16 mouse cellular contexts compared by ENCODE assay signal in the genomic region with DNA sequence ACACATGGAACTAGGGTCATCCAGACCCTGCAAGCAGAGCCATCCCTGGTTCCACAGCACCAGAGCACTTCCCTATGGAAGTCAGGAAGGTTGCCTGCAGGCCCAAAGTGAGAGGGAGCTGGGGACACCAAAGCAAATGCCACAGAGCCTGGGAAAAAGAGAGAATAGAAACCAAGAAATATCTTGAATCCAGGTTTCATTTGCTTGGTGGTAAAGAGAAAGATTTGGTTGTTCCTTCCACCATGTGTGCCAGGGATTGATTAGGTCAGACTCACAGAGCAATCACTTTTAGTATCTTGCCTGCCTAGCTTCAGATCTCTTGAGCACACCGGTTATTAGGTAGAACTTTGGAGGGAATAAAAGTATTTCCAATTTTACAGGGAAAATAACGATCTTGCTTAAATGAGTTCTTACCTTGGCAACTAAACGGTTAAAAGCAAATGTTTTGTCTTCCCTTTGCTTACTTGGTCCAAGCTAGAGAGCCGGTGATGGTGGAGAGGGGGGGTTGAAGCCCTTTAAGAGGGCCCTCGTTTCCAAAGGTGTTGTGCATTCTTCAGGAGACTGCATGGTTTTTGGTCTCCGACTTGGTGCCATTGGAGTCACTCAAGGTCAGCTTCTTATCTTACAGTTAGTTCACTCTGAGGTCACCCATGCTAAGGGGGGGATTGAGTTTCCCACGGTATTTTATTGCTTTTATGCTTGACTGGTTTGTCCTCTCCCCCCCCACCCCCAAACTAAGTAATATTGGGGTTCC. TPM values are rescaled to one million over a fixed set of nuclear protein-coding genes. Genes with fewer than 3 reads are reported as not detected.
DNase-seq lines count a peak whose midpoint lies in the region.
"Had no signal": no experiment of that assay in that cellular context is flagged by ENCODE, and none has a peak within 500 bp of the region (broad histone marks: within the 10 kb centered on the region; RNA-seq: fewer than 3 reads in every experiment).

No protein-coding gene starts in this region.

- DNase-seq in 3T3-L1 (ENCODE audit: low read depth, low spot score) (peak; percentile 92), adipocyte (ENCODE audit: low spot score) (peak; percentile 94)
- no peak for DNase-seq in layer of hippocampus, adult 18-20 months (ENCODE audit: low spot score in 2 of 2)
- no peak for DNase-seq in layer of hippocampus, postnatal 10 days (ENCODE audit: low spot score in 2 of 2)
- DNase-seq: adrenal gland, adult 2 months; adrenal gland, adult 8-10 months; adrenal gland, postnatal 10 days; adrenal gland, postnatal 14 days; adrenal gland, postnatal 25 days; adrenal gland, postnatal 36 days; B cell, adult 2 months; cerebellum, adult 11 months; cerebellum, adult 11-12 months; cerebellum, adult 18-20 months; cerebellum, adult 2 months; cerebellum, adult 8-10 months had no signal

RNA-seq across cellular contexts. Expression of a gene that starts 26.8 kb away (rescaled TPM):
- 10 to 100 TPM in 1 of 2 experiments, 1 to 10 TPM in 1; 8.6 to 10.7 TPM for total RNA-seq in layer of hippocampus, adult 18-20 months (2021)
- total RNA-seq in layer of hippocampus, postnatal 10 days (2021): 1 to 10 TPM; 5.8 to 6.4 TPM

RNA-seq across cellular contexts. Expression of a gene that starts 54.5 kb away (rescaled TPM):
- total RNA-seq in layer of hippocampus, adult 18-20 months (2021): 10 to 100 TPM; 54.3 to 61.9 TPM
- total RNA-seq in layer of hippocampus, postnatal 10 days (2021): 10 to 100 TPM; 51.5 to 57.3 TPM

Comparison
In these comparisons a context has a peak if more than half of its experiments do, and no peak if none do; other contexts are left out.
1. DNase-seq: peak in 3T3-L1 (single experiment) and adipocyte (single experiment); none in layer of hippocampus, adult 18-20 months (0 of 2) and layer of hippocampus, postnatal 10 days (0 of 2).